Mouse (Mus musculus) E14TG2a.4 (cell line): ENCODE results near the gene Wdhd1.

ENCODE experiments used
- H3K27me3 ChIP-seq: 2 replicates; pipeline ENCODE4 v1.6.1; 2014; ENCODE audit warnings: low read length, control low read depth; ENCODE audit not compliant: insufficient read depth
- H3K36me3 ChIP-seq: 2 replicates; pipeline ENCODE4 v1.6.1; 2014; ENCODE audit warnings: low read length, control low read depth; ENCODE audit not compliant: insufficient read depth
- H3K4me1 ChIP-seq: replicated peaks from 2 replicates; pipeline ENCODE4 v1.6.1; 2014; ENCODE audit warnings: low read depth, low read length, control low read depth
- H3K4me3 ChIP-seq: replicated peaks from 2 replicates; pipeline ENCODE4 v1.5.1; 2014; ENCODE audit warnings: mild to moderate bottlenecking, low read length
- H3K9me3 ChIP-seq: 2 replicates; pipeline ENCODE4 v1.6.1; 2014; ENCODE audit warnings: low read length, control low read depth
- CTCF ChIP-seq: conservative IDR thresholded peaks from 2 replicates; pipeline ENCODE4 v1.5.1; 2014; ENCODE audit warnings: low read length
- NANOG ChIP-seq: IDR thresholded peaks from 2 replicates; pipeline ENCODE4 v1.6.1; 2014; ENCODE audit warnings: borderline replicate concordance, low read length, mixed read lengths
- POU5F1 ChIP-seq: IDR thresholded peaks from 2 replicates; pipeline ENCODE4 v1.6.1; 2014; ENCODE audit warnings: low read length, borderline replicate concordance

The Wdhd1 gene

DNA sequence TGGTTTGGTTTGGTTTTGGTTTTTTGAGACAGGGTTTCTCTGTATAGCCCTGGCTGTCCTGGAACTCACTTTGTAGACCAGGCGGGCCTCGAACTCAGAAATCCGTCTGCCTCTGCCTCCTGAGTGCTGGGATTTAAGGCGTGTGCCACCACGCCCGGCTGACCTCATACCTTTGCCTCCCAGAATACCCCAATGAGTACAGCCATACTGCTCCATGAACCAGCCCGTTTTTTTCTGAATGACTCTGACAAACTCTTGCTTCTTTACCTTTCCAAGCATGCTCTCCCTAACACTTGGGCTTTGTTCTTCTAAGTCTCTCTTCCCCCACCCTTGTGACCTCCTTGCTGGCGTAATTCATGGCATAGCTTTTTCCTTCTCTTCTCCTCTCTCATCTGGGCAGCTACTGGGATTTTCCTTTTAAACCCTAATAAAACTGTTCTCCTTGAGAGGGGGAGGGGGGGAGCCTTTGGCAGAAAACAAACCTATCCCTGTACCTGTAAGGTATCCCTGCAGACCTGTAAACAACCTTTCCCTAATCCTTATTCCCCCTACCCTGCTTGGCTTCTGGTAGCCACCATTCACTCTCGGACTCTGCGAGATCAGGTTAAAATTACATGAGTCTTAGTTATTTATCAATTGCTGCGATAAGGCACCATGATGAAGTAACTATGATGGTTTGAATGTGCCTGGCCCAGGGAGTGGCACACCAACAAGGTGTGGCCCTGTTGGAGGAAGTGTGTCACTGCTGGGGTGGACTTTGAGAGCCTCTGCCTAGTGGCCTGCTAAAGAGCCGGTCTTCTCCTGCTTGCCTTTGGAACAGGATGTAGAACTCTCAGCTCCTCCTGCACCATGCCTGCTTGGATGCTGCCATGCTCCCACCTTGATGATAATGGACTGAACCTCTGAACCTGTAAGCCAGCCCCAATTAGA, 67.8 kb downstream of the Wdhd1 start:
- Histone ChIP-seq H3K9me3 (peaks cover 15% of the 10 kb centered on the region), H3K4me1 (no peaks in the 10 kb centered on the region), H3K4me3 (no peak overlapping the region), H3K36me3 (no peaks in the 10 kb centered on the region), H3K27me3 (no peaks in the 10 kb centered on the region)
- TF ChIP-seq POU5F1 (no peak), CTCF (no peak), NANOG (no peak)

DNA sequence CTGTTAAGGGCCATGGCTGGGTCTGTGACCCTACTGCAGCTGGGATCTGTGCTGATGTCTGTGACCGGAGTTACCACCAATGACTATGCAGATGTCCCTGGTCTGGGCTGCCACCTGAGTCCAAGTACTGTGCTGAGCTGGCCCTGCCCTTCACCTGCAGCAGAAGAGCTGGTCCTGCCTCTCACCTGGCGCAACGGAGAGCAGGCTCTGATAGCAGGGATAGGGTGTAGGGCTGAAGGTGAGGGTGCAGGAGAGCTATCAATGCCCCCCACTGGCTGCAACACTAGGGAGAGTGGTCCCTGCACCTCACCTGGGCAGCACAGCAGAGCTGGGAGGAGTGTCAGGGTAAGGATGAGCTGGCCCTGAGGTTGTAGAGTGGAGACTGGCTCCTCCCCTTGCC, 70.1 kb downstream of the Wdhd1 start:
- TF ChIP-seq CTCF (no peak), NANOG (no peak), POU5F1 (no peak)

DNA sequence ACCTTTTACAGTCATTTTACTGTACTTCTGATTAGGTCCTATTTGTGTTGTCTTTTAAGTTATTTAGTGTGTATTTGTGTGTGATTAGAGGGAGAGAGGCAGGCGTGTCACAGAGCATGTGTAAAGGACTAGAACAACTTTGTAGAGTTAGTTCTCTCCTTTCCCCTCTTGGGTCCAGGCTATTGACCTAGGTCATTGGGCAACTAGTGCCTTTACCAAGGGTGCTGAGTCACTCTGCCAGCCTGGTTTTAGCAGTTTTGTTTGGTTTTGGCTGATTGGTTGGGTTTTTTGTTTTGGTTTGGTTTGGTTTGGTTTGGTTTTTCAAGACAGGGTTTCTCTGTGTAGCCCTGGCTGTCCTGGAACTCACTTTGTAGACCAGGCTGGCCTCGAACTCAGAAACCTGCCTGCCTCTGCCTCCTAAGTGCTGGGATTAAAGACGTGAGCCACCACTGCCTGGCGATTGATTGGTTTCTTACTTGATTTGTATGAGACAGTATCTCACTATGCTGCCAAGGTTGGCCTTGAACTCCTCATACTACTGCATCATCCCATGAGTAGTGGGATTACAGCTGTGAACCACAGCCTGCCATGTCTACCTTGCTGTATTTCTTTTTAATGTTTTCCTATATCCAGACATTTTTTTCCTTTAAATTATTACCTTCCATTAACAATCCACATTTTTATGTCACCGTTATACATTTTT, 71.2 kb downstream of the Wdhd1 start:
- Histone ChIP-seq H3K27me3 (no peaks in the 10 kb centered on the region), H3K4me3 (no peak overlapping the region), H3K36me3 (no peaks in the 10 kb centered on the region), H3K4me1 (no peaks in the 10 kb centered on the region), H3K9me3 (peaks cover 46% of the 10 kb centered on the region)
- no peak for TF ChIP-seq POU5F1
- no peak for TF ChIP-seq NANOG
- no peak for TF ChIP-seq CTCF

More for the DNA sequence above, 70.1 kb downstream of the Wdhd1 start:
- H3K4me3 ChIP-seq = no peak overlapping the region
- no peaks in the 10 kb centered on the region for H3K36me3 ChIP-seq
- no peaks in the 10 kb centered on the region for H3K4me1 ChIP-seq
- H3K9me3 ChIP-seq = peaks cover 34% of the 10 kb centered on the region
- no peaks in the 10 kb centered on the region for H3K27me3 ChIP-seq

DNA sequence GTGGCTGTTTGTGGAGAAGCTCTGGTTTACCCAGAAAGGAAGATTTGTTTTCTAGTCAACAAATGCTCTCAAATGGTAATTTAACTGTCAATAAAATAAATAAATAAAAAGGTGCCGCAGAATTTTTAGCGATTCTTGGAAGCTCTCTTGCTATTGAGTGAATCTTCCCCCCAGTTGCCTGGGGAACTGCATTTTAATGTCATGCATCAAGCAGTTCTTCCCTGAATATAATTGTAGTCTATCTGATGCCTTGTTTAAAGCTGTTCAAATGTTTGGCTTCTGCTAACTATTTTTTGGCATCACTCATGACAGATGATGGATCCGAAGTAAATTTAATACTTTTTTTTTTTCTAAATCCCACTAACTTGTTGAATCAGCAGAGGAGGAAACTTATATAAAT, 79.3 kb downstream of the Wdhd1 start:
- Histone ChIP-seq H3K9me3 (peaks cover 21% of the 10 kb centered on the region), H3K36me3 (no peaks in the 10 kb centered on the region), H3K4me3 (no peak overlapping the region), H3K27me3 (no peaks in the 10 kb centered on the region), H3K4me1 (no peaks in the 10 kb centered on the region)
- no peak for TF ChIP-seq NANOG
- no peak for TF ChIP-seq CTCF
- no peak for TF ChIP-seq POU5F1

DNA sequence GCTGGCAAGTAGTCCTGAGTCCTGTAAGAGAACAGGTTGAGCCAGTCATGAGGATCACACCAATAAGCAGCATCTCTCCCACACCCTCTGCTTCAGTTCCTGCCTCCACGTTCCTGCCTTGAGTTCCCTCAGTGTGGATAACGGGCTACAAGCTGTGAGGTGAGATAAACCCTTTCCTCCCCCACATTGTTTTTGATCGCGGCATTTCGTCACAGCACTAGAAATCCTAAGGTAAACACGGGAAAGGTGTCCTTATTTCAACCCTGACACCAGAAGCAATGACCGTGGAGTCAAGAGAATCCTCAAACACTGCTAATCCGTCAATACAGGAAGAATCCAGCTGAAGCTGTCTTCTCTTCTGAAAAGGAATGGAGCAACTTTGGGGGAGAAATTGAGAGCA, 79.9 kb downstream of the Wdhd1 start:
- peaks cover 16% of the 10 kb centered on the region for H3K9me3 ChIP-seq
- no peak for TF ChIP-seq NANOG
- TF ChIP-seq POU5F1 = no peak
- TF ChIP-seq CTCF = no peak
- no peaks in the 10 kb centered on the region for H3K4me1 ChIP-seq
- H3K27me3 ChIP-seq = no peaks in the 10 kb centered on the region
- no peaks in the 10 kb centered on the region for H3K36me3 ChIP-seq
- H3K4me3 ChIP-seq = no peak overlapping the region

DNA sequence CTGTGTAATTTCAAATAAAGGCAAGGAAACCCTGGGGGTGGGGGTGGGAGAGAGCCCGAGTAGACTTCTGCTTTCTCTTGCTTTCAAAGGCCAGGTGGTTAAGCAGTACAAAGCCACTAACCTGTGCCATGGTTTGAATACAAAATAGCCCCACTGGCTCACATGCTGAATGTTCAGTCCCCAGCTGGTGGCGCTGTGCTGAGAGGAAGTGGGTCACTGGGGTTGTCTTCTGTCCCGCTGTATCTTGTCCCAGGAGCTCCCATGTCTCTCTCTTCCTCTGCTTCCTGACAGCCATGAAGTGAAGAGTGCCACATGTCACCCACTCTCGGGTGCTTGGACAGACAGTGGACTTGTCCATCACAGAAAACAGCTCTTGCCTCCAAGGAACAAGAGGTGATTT, 82.6 kb downstream of the Wdhd1 start:
- H3K9me3 ChIP-seq = peaks cover 5% of the 10 kb centered on the region; the same call in 1 of the 2 replicates
- H3K27me3 ChIP-seq = peaks cover 3% of the 10 kb centered on the region; the same call in 1 of the 2 replicates
- TF ChIP-seq POU5F1 (no peak), NANOG (no peak), CTCF (peak; percentile 31)
- H3K36me3 ChIP-seq = no peaks in the 10 kb centered on the region
- H3K4me3 ChIP-seq = no peak overlapping the region
- H3K4me1 ChIP-seq = peaks cover 3% of the 10 kb centered on the region

DNA sequence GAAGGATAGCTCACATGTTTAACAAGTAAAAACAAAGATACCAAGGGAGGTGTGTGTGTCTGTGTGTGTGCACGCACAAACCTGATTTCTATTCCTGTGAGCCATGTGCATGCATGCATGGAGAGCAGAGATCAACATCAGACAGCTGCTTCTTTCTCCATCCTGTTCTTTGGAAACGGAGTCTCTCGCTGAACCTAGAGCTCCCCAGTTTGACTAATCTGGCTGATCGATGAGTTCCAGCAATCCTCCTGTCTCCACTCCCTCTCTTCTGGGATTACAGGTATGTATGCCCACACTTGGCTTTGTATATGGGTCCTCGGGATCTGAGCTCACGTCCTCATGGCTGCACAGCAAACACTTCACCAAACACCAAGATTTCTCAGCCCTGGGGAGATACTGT, 83.2 kb downstream of the Wdhd1 start:
- peaks cover 9% of the 10 kb centered on the region for H3K27me3 ChIP-seq
- H3K9me3 ChIP-seq = peaks cover 5% of the 10 kb centered on the region; the same call in 1 of the 2 replicates
- TF ChIP-seq NANOG = no peak
- TF ChIP-seq POU5F1 = no peak
- TF ChIP-seq CTCF = no peak
- H3K4me3 ChIP-seq = no peak overlapping the region
- H3K36me3 ChIP-seq = no peaks in the 10 kb centered on the region
- H3K4me1 ChIP-seq = peaks cover 4% of the 10 kb centered on the region

DNA sequence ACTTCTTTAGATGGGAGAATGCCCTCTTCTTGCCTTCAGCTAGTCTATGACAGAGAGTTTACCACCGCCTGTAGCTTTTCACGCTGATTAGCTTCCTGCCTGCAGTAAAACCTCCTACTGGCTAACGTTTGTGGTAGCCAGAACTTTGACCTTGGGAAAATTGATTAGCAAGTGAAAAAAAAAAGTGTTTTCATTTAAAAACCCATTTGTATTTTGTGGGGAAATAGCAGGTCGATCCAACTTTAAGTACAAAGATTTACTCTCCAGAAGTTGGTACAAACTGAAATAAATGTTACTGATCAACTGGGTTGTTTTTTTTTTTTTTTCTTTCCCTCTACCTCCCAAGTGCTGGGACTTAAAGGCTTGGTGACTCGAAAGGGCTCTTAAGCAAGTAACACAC, 84.8 kb downstream of the Wdhd1 start:
- H3K4me1 ChIP-seq = peaks cover 18% of the 10 kb centered on the region
- TF ChIP-seq POU5F1 (no peak), CTCF (no peak), NANOG (no peak)
- H3K27me3 ChIP-seq = peaks cover 23% of the 10 kb centered on the region
- no peaks in the 10 kb centered on the region for H3K36me3 ChIP-seq
- peaks cover 5% of the 10 kb centered on the region; the same call in 1 of the 2 replicates for H3K9me3 ChIP-seq
- H3K4me3 ChIP-seq = no peak overlapping the region
